Mouse (Mus musculus) kidney, adult 2 months (tissue): ENCODE measurements at regions not wholly inside any gene's neighbourhood (a gene's known extent, or its start where the extent isn't known, plus 50 kb on each side); places are given as distances from the start of the nearest gene placed in this dataset.

Experiments
- CTCF ChIP-seq: fragments of 200-500 bp; conservative IDR thresholded peaks from 2 replicates; pipeline ENCODE4 v1.5.1; 2011; ENCODE audit warnings: low read depth, mild to moderate bottlenecking, control low read depth, low read length, moderate library complexity, mixed read lengths; ENCODE audit not compliant: insufficient read depth, insufficient read length
- POLR2A ChIP-seq: fragments of 200-500 bp; IDR thresholded peaks from one replicate; pipeline ENCODE4 v1.6.1; 2011; ENCODE audit warnings: low read depth, low read length, control low read depth

DNA sequence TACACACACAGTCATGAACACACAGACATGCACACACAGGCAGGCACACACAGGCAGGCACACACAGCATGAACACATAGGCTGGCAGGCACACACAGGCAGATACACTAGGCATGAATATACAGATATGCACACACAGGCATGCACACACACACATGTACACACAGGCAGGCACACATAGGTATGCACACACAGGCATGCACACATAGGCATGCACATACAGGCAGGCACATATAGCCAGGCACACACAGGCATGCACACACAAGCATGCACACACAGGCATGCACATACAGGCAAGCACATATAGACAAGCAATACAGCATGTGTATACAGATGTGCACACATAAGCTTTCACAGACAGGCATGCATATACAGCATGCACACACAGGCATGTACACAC is 377.6 kb upstream of the Xylt1 start:
- TF ChIP-seq POLR2A (no peak), CTCF (no peak)
